Mouse (Mus musculus) heart, adult 9 months (tissue): Measurements from ENCODE around the gene Vmn1r16.
"Not testable (repeated sequence)": the region's sequence is repeated elsewhere in the genome, so short reads cannot be mapped to it uniquely, and the experiment has no call there.

Experiments used
- DNase-seq, 2 experiments: peaks; one replicate each; pipeline ENCODE4 v3.0.0; 2022; ENCODE audit warnings: low spot score in 2 of 2

Vmn1r16 gene

DNA sequence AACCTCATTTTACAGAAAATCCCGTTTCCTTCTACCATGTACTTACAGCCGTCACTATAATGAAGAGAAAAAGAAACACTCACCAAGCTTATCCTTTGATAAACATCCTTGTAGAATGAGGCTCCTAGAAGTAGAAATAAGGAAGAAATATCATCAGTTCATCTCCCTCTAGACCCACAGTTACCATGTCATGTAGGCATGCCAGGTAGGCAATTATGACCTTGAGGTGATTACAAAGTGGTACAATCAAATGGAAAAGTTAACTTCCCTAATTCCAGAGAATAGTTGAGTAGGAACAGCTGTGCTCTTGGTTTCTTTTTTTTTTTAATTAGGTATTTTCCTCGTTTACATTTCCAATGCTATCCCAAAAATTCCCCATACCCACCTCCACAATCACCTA, at the start of gene Vmn1r16:
Gene Vmn1r16, minus strand, starts transcription at position 101 of the 400 bp plus-strand sequence.
- DNase-seq: no peak

DNA sequence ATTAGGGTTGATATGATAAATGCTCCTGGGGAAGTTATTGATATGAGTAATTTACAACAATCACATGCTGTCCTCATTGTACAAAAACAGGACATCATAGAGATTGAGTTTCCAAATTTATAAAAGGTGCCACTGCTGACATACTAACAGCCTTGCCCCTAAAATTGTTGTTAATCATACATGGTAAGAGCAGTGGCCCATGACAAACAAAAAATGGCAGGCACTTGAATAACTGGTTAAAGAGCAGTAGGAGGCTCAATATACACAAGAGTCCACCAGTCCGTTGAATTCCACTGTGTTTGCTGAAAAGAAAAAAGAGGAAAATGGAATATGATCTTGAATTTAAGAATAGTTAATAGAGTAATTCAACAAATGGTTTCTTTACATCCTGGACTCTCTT, 38.2 kb upstream of the Vmn1r16 start:
- DNase-seq: no peak

DNA sequence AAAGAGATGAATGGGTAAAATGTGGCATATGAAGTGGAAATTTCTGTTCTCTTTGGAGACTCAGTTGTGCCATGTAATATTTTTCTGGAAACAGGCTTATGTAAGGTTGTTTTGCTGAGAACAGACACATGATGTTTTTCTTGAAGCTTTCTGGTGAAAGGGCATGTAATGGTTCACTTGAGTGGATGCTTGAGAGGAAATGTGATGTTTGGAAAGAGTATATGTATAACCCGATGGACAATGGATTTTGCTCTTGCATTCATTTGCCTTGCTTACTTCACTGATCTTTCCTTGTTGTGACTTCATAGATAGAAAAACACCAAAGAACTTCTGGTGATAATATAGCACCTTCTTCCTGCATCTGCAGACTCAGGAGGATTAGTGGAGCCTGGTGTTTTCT, 36.6 kb upstream of the Vmn1r16 start:
- not testable (repeated sequence) for DNase-seq

DNA sequence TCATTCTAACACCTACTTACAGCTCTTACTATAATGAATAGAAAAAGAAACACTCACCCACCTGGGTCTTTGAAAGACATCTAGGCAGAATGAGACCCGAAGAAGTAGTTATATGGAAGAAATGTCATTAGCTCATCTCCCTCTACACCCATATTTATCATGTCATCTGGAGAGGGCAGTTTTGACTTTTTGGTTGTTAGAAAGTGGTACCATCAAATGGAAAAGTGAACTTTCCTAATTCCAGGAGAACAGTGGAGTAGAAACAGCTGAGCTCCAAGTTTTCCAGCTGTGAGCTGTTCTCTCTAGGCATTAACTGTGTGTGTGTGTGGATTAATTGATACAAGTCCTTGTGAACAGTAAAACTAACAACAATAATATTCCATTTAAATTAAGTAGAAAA, 34.3 kb upstream of the Vmn1r16 start, which contains the start of gene Vmn1r17:
Gene Vmn1r17, minus strand, starts transcription at position 101 of the 400 bp plus-strand sequence.
- DNase-seq: no peak

DNA sequence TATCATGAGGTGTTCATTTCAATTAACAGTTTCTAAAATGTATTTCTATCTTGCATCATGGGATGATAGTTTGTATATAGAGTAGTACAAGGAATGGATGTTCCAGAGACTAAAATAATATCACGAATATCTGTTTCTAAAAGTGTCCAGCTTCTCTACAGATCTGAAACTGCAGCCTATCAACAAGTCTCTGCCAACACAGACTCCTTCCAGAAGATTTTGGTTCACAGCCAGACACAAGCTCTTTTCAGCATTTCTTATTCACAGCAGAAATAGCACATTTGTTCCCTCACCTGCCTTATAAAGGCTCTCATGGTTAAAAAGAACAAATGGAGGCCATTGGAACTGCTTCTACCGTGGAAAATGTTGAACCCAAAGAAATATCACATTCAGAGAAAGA, 27.6 kb upstream of the Vmn1r16 start:
- DNase-seq: no peak

DNA sequence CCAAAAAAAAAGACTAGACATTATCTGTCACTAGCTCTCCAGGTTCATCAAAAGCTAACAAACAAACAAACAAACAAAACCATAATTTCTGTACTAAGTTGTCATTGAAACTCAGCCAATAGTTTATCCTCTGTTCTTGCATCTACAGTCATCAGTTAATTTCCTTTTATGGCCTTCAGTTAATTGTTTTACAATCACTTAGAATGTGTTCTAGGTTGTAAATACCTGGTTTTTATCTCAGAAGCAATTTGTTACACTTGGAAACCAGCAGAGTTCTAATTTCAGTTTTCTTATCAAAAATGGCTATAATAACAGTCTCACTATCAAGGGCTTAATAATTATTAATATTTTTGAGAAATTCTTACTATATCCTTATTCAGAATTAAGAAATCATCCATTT, 3.1 kb downstream of the Vmn1r16 start:
- no peak for DNase-seq

DNA sequence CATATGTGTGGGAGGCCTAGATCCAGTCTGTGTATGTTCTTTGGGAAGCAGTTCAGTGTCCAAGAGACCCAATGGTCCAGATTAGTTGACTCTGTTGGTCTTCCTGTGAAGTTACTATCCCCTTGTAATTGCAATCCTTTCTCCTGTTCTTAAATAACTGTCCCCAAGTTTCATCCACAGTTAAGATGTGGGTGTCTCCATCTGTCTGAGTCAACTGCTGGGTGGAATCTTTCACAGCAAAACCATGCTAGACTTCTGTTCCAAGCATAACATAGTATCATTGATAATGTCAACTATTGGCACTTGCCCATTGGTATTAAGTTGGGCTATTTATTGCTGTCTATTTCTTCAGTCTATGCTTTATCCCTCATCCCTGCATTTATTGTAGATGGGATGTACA, 50.3 kb downstream of the Vmn1r16 start:
- no peak for DNase-seq

DNA sequence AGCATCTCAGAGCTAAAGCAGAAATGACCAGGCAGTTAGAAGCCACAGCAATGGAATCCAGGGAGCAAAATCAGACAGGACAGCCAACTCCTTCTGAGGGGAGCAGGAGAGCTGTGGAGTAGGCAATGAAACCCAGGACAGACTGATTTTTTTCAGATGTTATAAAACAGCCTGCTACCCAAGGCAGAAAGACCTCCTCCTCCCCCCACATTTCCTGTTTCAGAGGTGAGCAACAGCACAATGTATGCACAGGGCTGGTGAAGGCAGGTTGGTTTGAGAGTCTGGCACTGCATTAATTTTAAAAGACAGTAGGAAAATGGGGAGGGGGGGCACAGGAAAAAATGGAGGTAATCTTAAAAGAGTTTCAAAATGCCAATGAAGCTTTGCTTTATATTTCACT, 56.8 kb downstream of the Vmn1r16 start:
- DNase-seq: no peak

DNA sequence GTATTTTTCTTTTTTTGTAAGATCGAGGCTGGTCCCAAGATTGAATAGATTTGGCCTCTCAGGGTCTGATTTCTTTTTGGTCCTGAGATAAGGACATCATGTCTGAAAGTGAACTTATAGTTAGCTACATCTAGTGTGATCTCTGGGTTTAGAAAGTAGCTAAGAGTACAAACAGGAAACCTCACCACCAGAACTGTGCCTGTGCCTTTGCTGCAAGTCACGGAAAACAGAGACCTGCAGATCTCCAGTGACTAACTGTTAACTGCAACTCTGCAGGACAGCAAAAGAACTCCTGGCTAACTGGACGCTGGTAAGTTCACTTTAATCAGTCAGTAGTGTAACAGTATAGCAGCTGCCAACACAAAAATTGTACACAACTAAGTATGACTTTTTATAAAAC, 57.4 kb downstream of the Vmn1r16 start:
- no peak for DNase-seq
